Mouse (Mus musculus) adrenal gland, postnatal 36 days (tissue): ENCODE data around the gene Gm45021. TPM values are rescaled to one million over a fixed set of nuclear protein-coding genes. Genes with fewer than 3 reads are reported as not detected.
"Not testable (repeated sequence)": the region's sequence is repeated elsewhere in the genome, so short reads cannot be mapped to it uniquely, and the experiment has no call there.

Experiments
- DNase-seq, 2 experiments: peaks; one replicate each; pipeline ENCODE4 v3.0.0; 2021; ENCODE audit warnings: mixed read lengths in 1 of 2
- total RNA-seq, 2 experiments: library from RNA; stranded (reverse); gene quantifications; 2 replicates each; pipeline ENCODE4 v1.2.3; 2021

Gene Gm45021
- total RNA-seq, 2 experiments from 2014 or later = not detected

GRCm38 (mm10) chr6:48613464-48613863 lies 24.1 kb downstream of the Gm45021 start:
- DNase-seq = no peak

- DNase-seq = no peak
These were observed 25.3 kb downstream of the Gm45021 start for GRCm38 (mm10) chr6:48614756-48615155.

GRCm38 (mm10) chr6:48620031-48620430 lies 30.6 kb downstream of the Gm45021 start:
- DNase-seq = no peak

GRCm38 (mm10) chr6:48622186-48622843 lies 32.9 kb downstream of the Gm45021 start:
- not testable (repeated sequence) for DNase-seq

- peak; percentile 63 to 75 for DNase-seq
These were observed 34.0 kb downstream of the Gm45021 start for GRCm38 (mm10) chr6:48623460-48623859.

- no peak for DNase-seq
These were observed 37.1 kb downstream of the Gm45021 start, which contains the start of gene AI854703 for GRCm38 (mm10) chr6:48626464-48626863. Gene AI854703 (plus strand): TSS chr6:48626764.

- peak; percentile 68 to 79 for DNase-seq
These were observed 37.6 kb downstream of the Gm45021 start for GRCm38 (mm10) chr6:48626984-48627383.

- peak in 1 of 2 experiments; percentile 28 for DNase-seq
These were observed 38.1 kb downstream of the Gm45021 start for GRCm38 (mm10) chr6:48627511-48627924.

- DNase-seq = no peak
These were observed 39.0 kb downstream of the Gm45021 start for GRCm38 (mm10) chr6:48628377-48628776.

- DNase-seq = peak; percentile 21 to 34
These were observed 39.6 kb downstream of the Gm45021 start for GRCm38 (mm10) chr6:48628808-48629660.

GRCm38 (mm10) chr6:48629661-48630034 lies 40.2 kb downstream of the Gm45021 start:
- no peak for DNase-seq

GRCm38 (mm10) chr6:48630831-48631230 lies 41.4 kb downstream of the Gm45021 start:
- DNase-seq = no peak

GRCm38 (mm10) chr6:48635105-48635504 lies 45.7 kb downstream of the Gm45021 start:
- DNase-seq = no peak

- no peak for DNase-seq
These were observed 47.1 kb downstream of the Gm45021 start for GRCm38 (mm10) chr6:48636515-48636914.

GRCm38 (mm10) chr6:48637811-48638500 lies 48.5 kb downstream of the Gm45021 start:
- DNase-seq = no peak

GRCm38 (mm10) chr6:48638553-48638952 lies 49.1 kb downstream of the Gm45021 start:
- no peak for DNase-seq

- no peak for DNase-seq
These were observed 52.0 kb downstream of the Gm45021 start for GRCm38 (mm10) chr6:48641391-48641790.

- peak in 1 of 2 experiments; percentile 44 for DNase-seq
These were observed 53.4 kb downstream of the Gm45021 start for GRCm38 (mm10) chr6:48642764-48643292.

- peak; percentile 73 to 80 for DNase-seq
These were observed 56.4 kb downstream of the Gm45021 start for GRCm38 (mm10) chr6:48645660-48646308.

- DNase-seq = no peak
These were observed 56.9 kb downstream of the Gm45021 start for GRCm38 (mm10) chr6:48646309-48646690.

GRCm38 (mm10) chr6:48646995-48647394 lies 57.6 kb downstream of the Gm45021 start, which contains the start of gene Gimap8:
Gene Gimap8 (plus strand): TSS chr6:48647234.
- peak; percentile 44 to 76 for DNase-seq

- no peak for DNase-seq
These were observed 58.2 kb downstream of the Gm45021 start for GRCm38 (mm10) chr6:48647611-48648010.
